Mouse (Mus musculus) lung, embryonic 16.5 days (tissue): ENCODE data around the gene Nqo1. TPM values are rescaled to one million over a fixed set of nuclear protein-coding genes. Genes with fewer than 3 reads are reported as not detected.
A peak's percentile ranks its signal among the peaks of the same experiment; 100 is the strongest.

Experiments
- ATAC-seq: fragments of 200-750 bp; cut with Nextera tagmentation; 2 replicates; pipeline ENCODE4 v1.8.0; 2017; ENCODE audit warnings: low read depth, mild to moderate bottlenecking, moderate library complexity
- H3K27ac ChIP-seq: fragments of 300-500 bp; sonication (generic); 2 replicates; pipeline ENCODE4 v1.5.1; 2014; ENCODE audit warnings: mild to moderate bottlenecking, control low read depth, low read length
- H3K27me3 ChIP-seq: fragments of 300-500 bp; sonication (generic); 2 replicates; pipeline ENCODE4 v1.6.1; 2014; ENCODE audit warnings: low read depth, low read length, mixed read lengths; ENCODE audit not compliant: control insufficient read depth, insufficient read depth
- H3K36me3 ChIP-seq: fragments of 300-500 bp; sonication (generic); 2 replicates; pipeline ENCODE4 v1.6.1; 2014; ENCODE audit warnings: low read length; ENCODE audit not compliant: control insufficient read depth, insufficient read depth
- H3K4me1 ChIP-seq: fragments of 300-500 bp; sonication (generic); replicated peaks from 2 replicates; pipeline ENCODE4 v1.6.1; 2014; ENCODE audit warnings: low read length, mixed read lengths; ENCODE audit not compliant: control insufficient read depth, insufficient read depth
- H3K4me2 ChIP-seq: fragments of 300-500 bp; sonication (generic); 2 replicates; pipeline ENCODE4 v1.6.1; 2014; ENCODE audit warnings: low read depth, low read length, control low read depth
- H3K4me3 ChIP-seq: fragments of 300-500 bp; sonication (generic); 2 replicates; pipeline ENCODE4 v1.5.1; 2014; ENCODE audit warnings: mild to moderate bottlenecking, low read length, control low read depth
- H3K9ac ChIP-seq: fragments of 300-500 bp; sonication (generic); 2 replicates; pipeline ENCODE4 v1.6.1; 2014; ENCODE audit warnings: low read length, control low read depth
- H3K9me3 ChIP-seq: fragments of 300-500 bp; sonication (generic); 2 replicates; pipeline ENCODE4 v1.6.1; 2016; ENCODE audit warnings: low read length; ENCODE audit not compliant: control insufficient read depth
- WGBS: fragments of 180-500 bp; shearing (Covaris S2); extraction: QIAGEN DNeasy Blood & Tissue Kit; methylation state at CpG from one replicate; pipeline ENCODE4 v1.1.7; 2014; 5-methylcytosine and 5-hydroxymethylcytosine counted together
- polyA plus RNA-seq: library from polyadenylated mRNA; unstranded; fragments of >200 nt; fragmentation: Nextera tagmentation; extraction: Ambion mirVana; gene quantifications from 2 replicates; pipeline ENCODE4 v1.2.1, GENCODE M21; 2015

The Nqo1 gene
- polyA plus RNA-seq, 1 experiment from 2014 or later = 14.5 TPM

DNA sequence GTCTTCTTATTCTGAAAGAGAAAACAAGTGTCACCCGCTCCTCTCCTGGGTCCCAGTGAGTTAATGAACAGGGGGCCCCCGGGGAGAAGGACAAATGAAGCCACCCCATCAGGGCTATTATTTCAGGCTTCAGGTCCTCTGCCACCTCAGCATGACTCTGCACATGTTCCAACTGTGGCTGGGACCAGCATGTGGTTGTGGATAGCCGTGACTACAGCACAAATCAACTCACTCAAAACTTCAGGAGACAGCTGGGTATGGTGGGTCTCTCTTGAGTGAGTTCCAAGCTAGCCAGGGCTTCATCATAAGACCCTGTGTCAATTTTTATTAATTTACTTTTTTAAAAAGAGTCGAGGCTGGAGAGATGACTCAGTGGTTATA lies 11.9 kb downstream of the Nqo1 start:
- Histone ChIP-seq H3K27me3 (no peaks in the 10 kb centered on the region), H3K9ac (no peak overlapping the region), H3K9me3 (no peaks in the 10 kb centered on the region), H3K27ac (no peak overlapping the region), H3K36me3 (no peaks in the 10 kb centered on the region), H3K4me3 (no peak overlapping the region), H3K4me2 (no peak overlapping the region), H3K4me1 (peaks cover 6% of the 10 kb centered on the region)
- ATAC-seq = no peak
- WGBS = 70% methylated on average over 4 of the region's 4 CpGs

DNA sequence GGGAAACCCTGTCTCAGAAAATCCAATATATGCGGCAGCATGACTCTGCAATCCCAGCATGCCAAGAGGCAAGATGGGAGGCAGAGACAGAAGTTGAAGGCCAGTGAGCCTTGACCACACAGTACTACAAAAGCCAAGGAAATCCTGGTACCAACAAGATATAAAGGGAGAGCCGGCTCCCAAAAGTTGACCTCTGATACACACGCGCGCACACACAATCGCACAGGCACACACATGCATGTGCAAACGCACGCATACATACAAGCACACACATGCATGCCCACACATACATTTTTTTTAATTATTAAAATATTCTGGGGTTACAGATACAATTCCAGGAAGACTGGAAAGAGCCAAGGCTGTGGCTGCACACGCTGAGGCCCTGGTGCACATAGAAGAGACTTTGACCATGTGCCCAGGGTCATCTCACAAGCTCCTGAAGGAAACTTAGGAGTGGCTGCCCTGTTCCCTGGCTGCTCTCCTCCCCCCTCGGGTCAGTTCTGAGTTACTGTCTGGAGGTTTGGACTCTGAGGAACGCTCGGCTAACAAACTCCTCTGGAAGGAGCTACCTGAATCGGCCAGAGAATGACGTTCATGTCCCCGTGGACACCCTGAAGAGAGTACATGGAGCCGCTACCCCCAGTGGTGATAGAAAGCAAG lies 12.4 kb downstream of the Nqo1 start:
- ATAC-seq = no peak
- WGBS = 91% methylated on average over 16 of the region's 16 CpGs
- Histone ChIP-seq H3K27ac (no peak overlapping the region), H3K9me3 (no peaks in the 10 kb centered on the region), H3K4me3 (no peak overlapping the region), H3K4me2 (no peak overlapping the region), H3K36me3 (no peaks in the 10 kb centered on the region), H3K9ac (no peak overlapping the region), H3K27me3 (no peaks in the 10 kb centered on the region), H3K4me1 (peaks cover 6% of the 10 kb centered on the region)

DNA sequence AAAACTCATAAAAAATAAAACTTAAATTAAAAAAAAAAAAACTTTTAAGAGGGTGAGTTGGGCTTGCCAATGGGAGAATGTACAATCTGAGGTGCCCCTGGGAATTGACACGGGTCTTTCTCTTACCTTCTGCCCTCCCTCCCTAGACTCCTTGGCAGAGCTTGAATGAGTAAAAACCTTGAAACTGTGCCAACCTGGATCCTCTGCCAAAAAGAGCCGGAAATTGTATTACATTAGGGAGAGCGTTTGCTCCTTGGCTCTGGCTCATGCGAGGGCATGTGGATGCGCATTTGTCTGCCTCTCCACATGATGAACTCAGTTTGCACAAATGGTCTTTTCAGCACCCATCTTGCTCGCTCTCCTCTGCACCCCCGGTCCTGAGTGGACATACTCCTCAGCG lies 13.4 kb downstream of the Nqo1 start:
- 30% methylated on average over 8 of the region's 8 CpGs for WGBS
- Histone ChIP-seq H3K27me3 (no peaks in the 10 kb centered on the region), H3K9ac (no peak overlapping the region), H3K36me3 (no peaks in the 10 kb centered on the region), H3K4me2 (no peak overlapping the region), H3K4me3 (no peak overlapping the region), H3K27ac (no peak overlapping the region), H3K9me3 (no peaks in the 10 kb centered on the region), H3K4me1 (peaks cover 6% of the 10 kb centered on the region)
- peak; percentile 53 for ATAC-seq

DNA sequence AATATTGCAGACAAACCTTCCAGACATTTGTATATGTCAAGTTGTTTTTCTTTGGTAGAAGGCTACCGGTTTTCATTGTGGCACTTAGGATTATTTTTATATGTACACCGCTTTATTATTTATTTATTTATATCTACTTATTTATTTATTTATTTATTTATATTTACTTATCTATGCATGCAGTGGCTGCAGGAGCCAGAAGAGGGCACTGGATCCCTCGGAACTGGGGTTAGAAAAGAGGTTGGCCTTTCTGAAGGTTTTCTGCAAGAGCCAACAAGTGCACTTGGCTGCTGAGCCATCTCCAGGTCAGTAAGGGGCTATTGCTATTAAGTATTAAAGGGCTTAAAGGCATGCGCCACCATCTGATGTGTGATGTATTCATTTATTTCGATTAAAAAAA lies 15.1 kb downstream of the Nqo1 start:
- H3K27ac ChIP-seq = no peak overlapping the region
- ATAC-seq = no peak
- H3K4me2 ChIP-seq = no peak overlapping the region

DNA sequence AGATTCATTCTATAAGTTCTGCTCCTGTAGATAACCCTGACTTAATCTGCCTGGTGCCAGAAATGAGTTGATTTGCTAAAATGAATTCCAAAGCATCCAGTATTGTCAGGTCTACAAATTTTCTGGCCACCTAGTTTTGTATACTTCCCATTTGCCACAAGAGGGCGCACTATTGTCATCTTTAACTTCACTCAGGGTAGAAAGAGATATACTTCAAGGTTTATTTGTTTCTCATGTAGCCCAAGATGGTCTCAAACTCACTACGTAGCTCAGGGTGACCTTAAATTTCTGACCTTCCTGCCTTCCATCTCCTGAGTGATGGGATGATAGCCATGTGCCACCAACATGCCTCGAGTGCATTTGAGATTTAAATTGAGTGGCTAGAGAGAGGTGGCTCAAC lies 16.4 kb downstream of the Nqo1 start:
- no peak overlapping the region for H3K4me3 ChIP-seq
- WGBS = 21% methylated on average over 3 of the region's 3 CpGs
- no peaks in the 10 kb centered on the region for H3K27me3 ChIP-seq
- H3K9ac ChIP-seq = no peak overlapping the region
- no peak overlapping the region for H3K4me2 ChIP-seq
- H3K27ac ChIP-seq = no peak overlapping the region
- H3K36me3 ChIP-seq = no peaks in the 10 kb centered on the region
- H3K4me1 ChIP-seq = peaks cover 6% of the 10 kb centered on the region
- no peaks in the 10 kb centered on the region for H3K9me3 ChIP-seq
- no peak for ATAC-seq

More for the DNA sequence above, 15.1 kb downstream of the Nqo1 start:
- 60% methylated on average over 5 of the region's 5 CpGs for WGBS
- Histone ChIP-seq H3K27me3 (no peaks in the 10 kb centered on the region), H3K36me3 (no peaks in the 10 kb centered on the region), H3K4me1 (peaks cover 6% of the 10 kb centered on the region), H3K9me3 (no peaks in the 10 kb centered on the region), H3K4me3 (no peak overlapping the region), H3K9ac (no peak overlapping the region)

DNA sequence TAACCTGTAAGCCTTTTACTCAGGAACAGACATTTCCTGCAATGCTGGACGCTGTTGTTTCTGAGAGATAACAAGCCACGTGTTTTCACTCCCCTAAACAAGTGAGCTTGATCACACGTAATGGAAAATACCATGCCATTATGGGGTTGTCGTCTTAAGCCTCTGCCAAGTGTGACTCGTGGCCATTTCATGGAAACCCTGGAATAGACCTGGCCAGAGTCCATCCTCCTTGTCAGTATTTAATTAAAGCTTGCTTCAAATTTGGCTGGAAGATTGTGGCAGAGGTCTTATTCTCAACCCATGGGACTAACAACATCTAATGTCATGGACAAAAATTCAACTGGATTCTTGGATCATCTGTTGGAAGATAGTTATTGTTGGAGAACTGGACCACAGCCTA lies 16.8 kb downstream of the Nqo1 start:
- peaks cover 6% of the 10 kb centered on the region for H3K4me1 ChIP-seq
- H3K9ac ChIP-seq = no peak overlapping the region
- H3K36me3 ChIP-seq = no peaks in the 10 kb centered on the region
- H3K4me3 ChIP-seq = no peak overlapping the region
- H3K27me3 ChIP-seq = no peaks in the 10 kb centered on the region
- no peaks in the 10 kb centered on the region for H3K9me3 ChIP-seq
- H3K4me2 ChIP-seq = no peak overlapping the region
- H3K27ac ChIP-seq = no peak overlapping the region
- 39% methylated on average over 5 of the region's 5 CpGs for WGBS
- ATAC-seq = no peak

DNA sequence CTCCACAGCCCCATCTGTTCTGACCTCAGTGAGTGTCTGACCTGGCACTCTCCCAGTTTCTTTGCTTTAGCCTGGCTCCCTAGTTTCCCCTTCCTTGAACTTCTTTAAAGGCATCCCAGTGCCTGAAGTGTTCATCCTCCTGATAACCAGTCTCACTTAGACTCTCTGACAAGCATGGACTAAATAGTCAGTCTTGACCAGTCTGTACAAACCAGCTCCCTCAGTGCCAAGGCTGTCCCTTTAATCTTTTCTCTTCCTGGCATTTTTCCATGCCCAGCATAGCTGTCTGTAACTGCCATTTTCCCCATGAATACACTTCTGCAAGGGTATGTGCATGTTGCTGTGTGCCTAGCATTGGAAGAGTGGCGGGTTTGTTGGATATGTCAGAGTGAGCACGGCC lies 17.9 kb downstream of the Nqo1 start:
- Histone ChIP-seq H3K9ac (no peak overlapping the region), H3K4me1 (peaks cover 6% of the 10 kb centered on the region), H3K27me3 (no peaks in the 10 kb centered on the region), H3K9me3 (no peaks in the 10 kb centered on the region), H3K4me3 (no peak overlapping the region), H3K4me2 (no peak overlapping the region), H3K27ac (no peak overlapping the region), H3K36me3 (peaks cover 6% of the 10 kb centered on the region; the same call in 1 of the 2 replicates)
- 75% methylated on average over 2 of the region's 2 CpGs for WGBS
- ATAC-seq = no peak

DNA sequence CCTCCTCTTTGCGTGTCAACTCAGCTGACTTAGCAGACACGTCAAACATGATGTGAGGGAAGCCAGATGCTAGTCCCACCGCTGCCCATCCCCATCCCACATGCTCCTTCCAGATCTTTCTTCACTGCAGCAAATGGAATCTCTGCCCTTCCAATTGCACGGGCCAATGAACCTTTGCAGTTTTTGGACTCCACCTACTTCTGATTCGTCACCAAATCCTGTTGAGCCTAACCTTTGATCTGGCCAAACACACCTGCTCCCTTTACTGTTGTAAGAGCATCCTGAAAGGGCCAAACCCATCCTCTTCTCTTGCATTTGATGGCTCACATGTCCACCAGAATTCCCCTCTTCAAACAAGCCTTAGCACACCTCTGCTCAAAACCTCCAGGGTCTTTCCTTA lies 18.4 kb downstream of the Nqo1 start:
- WGBS = 39% methylated on average over 5 of the region's 5 CpGs
- no peak overlapping the region for H3K4me2 ChIP-seq
- ATAC-seq = no peak
- peaks cover 7% of the 10 kb centered on the region; the same call in 1 of the 2 replicates for H3K36me3 ChIP-seq
- no peak overlapping the region for H3K9ac ChIP-seq
- H3K27ac ChIP-seq = no peak overlapping the region
- no peaks in the 10 kb centered on the region for H3K27me3 ChIP-seq
- no peaks in the 10 kb centered on the region for H3K9me3 ChIP-seq
- H3K4me3 ChIP-seq = no peak overlapping the region
- H3K4me1 ChIP-seq = peaks cover 3% of the 10 kb centered on the region

DNA sequence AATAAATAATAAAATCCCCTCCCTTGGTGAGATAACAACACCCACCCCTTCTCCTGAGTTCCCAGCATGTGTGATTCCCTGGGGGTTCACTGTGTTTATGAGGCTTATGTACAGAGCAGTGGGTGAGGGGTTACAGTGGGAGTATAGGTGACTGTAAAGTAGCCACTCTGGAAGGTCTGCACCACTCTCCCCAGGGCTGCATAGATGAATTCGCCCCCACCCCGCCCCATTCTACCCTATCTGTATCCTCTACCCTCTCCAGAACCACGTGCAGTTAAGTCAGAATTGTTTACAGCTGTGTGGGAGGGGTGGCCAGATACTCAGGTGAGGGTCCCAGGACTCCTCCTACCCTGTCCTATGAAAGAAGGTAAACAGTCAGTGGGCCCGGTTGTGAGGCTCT lies 20.1 kb downstream of the Nqo1 start:
- 61% methylated on average over 4 of the region's 4 CpGs for WGBS
- Histone ChIP-seq H3K4me3 (no peak overlapping the region), H3K9ac (no peak overlapping the region), H3K4me2 (no peak overlapping the region), H3K9me3 (no peaks in the 10 kb centered on the region), H3K36me3 (peaks cover 12% of the 10 kb centered on the region), H3K4me1 (no peaks in the 10 kb centered on the region), H3K27me3 (no peaks in the 10 kb centered on the region), H3K27ac (no peak overlapping the region)
- ATAC-seq = no peak

DNA sequence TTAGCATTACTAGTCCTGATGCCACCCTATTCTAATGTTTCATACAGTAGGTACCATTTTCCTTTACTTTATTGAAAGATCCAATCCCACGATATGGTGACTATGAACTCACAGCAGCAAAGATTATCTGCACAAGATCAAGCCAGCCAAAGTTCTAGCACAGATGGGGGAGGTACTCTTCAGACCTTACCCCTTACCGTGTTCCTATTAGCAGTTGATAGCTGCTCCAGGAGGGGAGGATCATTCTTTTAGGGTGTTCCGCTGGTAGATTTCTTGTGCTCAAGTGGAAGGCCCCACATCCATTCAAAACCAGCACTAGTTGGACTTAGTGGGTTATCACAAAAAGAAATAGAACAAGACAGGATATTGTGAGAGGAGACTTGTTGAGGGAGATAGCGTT lies 21.3 kb downstream of the Nqo1 start:
- peaks cover 12% of the 10 kb centered on the region for H3K36me3 ChIP-seq
- H3K4me1 ChIP-seq = no peaks in the 10 kb centered on the region
- no peak overlapping the region for H3K9ac ChIP-seq
- ATAC-seq = no peak
- H3K27ac ChIP-seq = no peak overlapping the region
- WGBS = 91% methylated on average over 4 of the region's 4 CpGs
- no peaks in the 10 kb centered on the region for H3K27me3 ChIP-seq
- no peak overlapping the region for H3K4me3 ChIP-seq
- no peaks in the 10 kb centered on the region for H3K9me3 ChIP-seq
- H3K4me2 ChIP-seq = no peak overlapping the region
